Mouse (Mus musculus) gastrocnemius, adult 18-20 months (tissue): ENCODE data around the gene Ppil2. TPM values are rescaled to one million over a fixed set of nuclear protein-coding genes. Genes with fewer than 3 reads are reported as not detected.

ENCODE experiments used
- DNase-seq: peaks from one replicate; pipeline ENCODE4 v3.0.0; 2021; ENCODE audit warnings: low spot score
- long read RNA-seq, 2 experiments: library from polyadenylated mRNA; stranded (forward); transcript quantifications; one replicate each; pipeline ENCODE4 v2.0.0; 2021
- total RNA-seq, 2 experiments: library from RNA; stranded (reverse); gene quantifications; 2 replicates each; pipeline ENCODE4 v1.2.3; 2021

Gene Ppil2
- total RNA-seq: 10 to 100 TPM; 22.9 to 30.8 TPM
- long read RNA-seq, experiment 1, transcript Ppil2-201 (21 exons, 2,333 nt): minor isoform, 12 of 38 reads
- long read RNA-seq, experiment 1, transcript Ppil2-209 (20 exons, 3,088 nt): major isoform, 17 of 38 reads
- long read RNA-seq, experiment 1, partial matches to known transcripts: 2 of 38 reads
- long read RNA-seq, experiment 1, other reads (novel, unspliced or antisense): 5 of 38 reads
- long read RNA-seq, experiment 2, transcript Ppil2-201 (21 exons, 2,333 nt): minor isoform, 9 of 43 reads
- long read RNA-seq, experiment 2, transcript Ppil2-209 (20 exons, 3,088 nt): major isoform, 18 of 43 reads
- long read RNA-seq, experiment 2, partial matches to known transcripts: 7 of 43 reads
- long read RNA-seq, experiment 2, other reads (novel, unspliced or antisense): 6 of 43 reads

- DNase-seq: peak; percentile 75
These were observed at the start of gene Ppil2 for GRCm38 (mm10) chr16:17110771-17111743. Gene Ppil2 (minus strand): TSS chr16:17111257.

- DNase-seq: no peak
These were observed 43.3 kb upstream of the Ppil2 start for GRCm38 (mm10) chr16:17154346-17154745.

- no peak for DNase-seq
These were observed 40.8 kb upstream of the Ppil2 start for GRCm38 (mm10) chr16:17151874-17152273.

- DNase-seq: no peak
These were observed 39.6 kb upstream of the Ppil2 start for GRCm38 (mm10) chr16:17150520-17151258.

GRCm38 (mm10) chr16:17148084-17148483 lies 37.0 kb upstream of the Ppil2 start:
- DNase-seq: no peak

GRCm38 (mm10) chr16:17147391-17147929 lies 36.4 kb upstream of the Ppil2 start:
- no peak for DNase-seq

- DNase-seq: peak; percentile 72
These were observed 35.7 kb upstream of the Ppil2 start, which contains the start of gene Ccdc116 for GRCm38 (mm10) chr16:17146772-17147235. Gene Ccdc116 (minus strand): TSS chr16:17147229.

- DNase-seq: no peak
These were observed 33.3 kb upstream of the Ppil2 start, which contains the start of gene Ydjc for GRCm38 (mm10) chr16:17144339-17144738. Gene Ydjc (plus strand): TSS chr16:17144621.

GRCm38 (mm10) chr16:17137355-17137754 lies 26.3 kb upstream of the Ppil2 start:
- no peak for DNase-seq

GRCm38 (mm10) chr16:17132906-17133200 lies 21.8 kb upstream of the Ppil2 start:
- no peak for DNase-seq

- peak; percentile 97 for DNase-seq
These were observed 21.2 kb upstream of the Ppil2 start, which contains the start of gene Sdf2l1 for GRCm38 (mm10) chr16:17132089-17132905. Gene Sdf2l1 (minus strand): TSS chr16:17132383.

- DNase-seq: no peak
These were observed 20.4 kb upstream of the Ppil2 start for GRCm38 (mm10) chr16:17131191-17132088.

- peak; percentile 46 for DNase-seq
These were observed 16.2 kb upstream of the Ppil2 start for GRCm38 (mm10) chr16:17127292-17127691.

- DNase-seq: peak; percentile 14
These were observed 13.9 kb upstream of the Ppil2 start, which contains the start of gene 2610318N02Rik for GRCm38 (mm10) chr16:17124871-17125520. Gene 2610318N02Rik (minus strand): TSS chr16:17125167.

GRCm38 (mm10) chr16:17124119-17124870 lies 13.2 kb upstream of the Ppil2 start:
- DNase-seq: no peak

- DNase-seq: no peak
These were observed 10.5 kb upstream of the Ppil2 start for GRCm38 (mm10) chr16:17121569-17121968.

GRCm38 (mm10) chr16:17117309-17117799 lies 6.3 kb upstream of the Ppil2 start:
- DNase-seq: no peak
